Mouse (Mus musculus) ES-E14 (cell line): ENCODE data around the gene Arhgef2. TPM values are rescaled to one million over a fixed set of nuclear protein-coding genes. Genes with fewer than 3 reads are reported as not detected.
A peak's percentile ranks its signal among the peaks of the same experiment; 100 is the strongest.

Source experiments
- DNase-seq: peaks from one replicate; pipeline ENCODE4 v3.0.0-alpha.2; 2013; ENCODE audit warnings: low read depth, low spot score
- H3K27ac ChIP-seq: 2 replicates; pipeline ENCODE4 v1.5.1; 2012; ENCODE audit warnings: low read depth, mild to moderate bottlenecking, low read length, moderate library complexity, mixed read lengths; ENCODE audit not compliant: poor library complexity, insufficient read depth, severe bottlenecking
- H3K36me3 ChIP-seq: 2 replicates; pipeline ENCODE4 v1.6.1; 2012; ENCODE audit warnings: mild to moderate bottlenecking, low read length, moderate library complexity, mixed read lengths; ENCODE audit not compliant: control insufficient read depth, poor library complexity, insufficient read depth, severe bottlenecking
- H3K4me1 ChIP-seq, 2 experiments: fragments of 150-350 bp in 1 of 2; sonication (generic) in 1 of 2; 2 replicates each; pipeline ENCODE4 v1.6.1; 2012; ENCODE audit warnings: low read length in 2 of 2, mild to moderate bottlenecking in 1 of 2, mixed read lengths in 1 of 2; ENCODE audit not compliant: control insufficient read depth in 2 of 2, insufficient read depth in 2 of 2, poor library complexity in 1 of 2
- H3K4me3 ChIP-seq, 2 experiments: fragments of 150-350 bp in 1 of 2; sonication (generic) in 1 of 2; 2 replicates each; pipeline ENCODE4 v1.5.1; 2012; ENCODE audit warnings: low read length in 2 of 2, low read depth in 1 of 2, mild to moderate bottlenecking in 1 of 2, mixed read lengths in 1 of 2; ENCODE audit not compliant: insufficient read depth in 1 of 2, poor library complexity in 1 of 2, severe bottlenecking in 1 of 2
- H3K9ac ChIP-seq: 2 replicates; pipeline ENCODE4 v1.6.1; 2012; ENCODE audit warnings: low read depth, mild to moderate bottlenecking, low read length, mixed read lengths; ENCODE audit not compliant: poor library complexity, insufficient read depth, severe bottlenecking
- H3K9me3 ChIP-seq: fragments of 150-350 bp; sonication (generic); 2 replicates; pipeline ENCODE4 v1.6.1; 2012; ENCODE audit warnings: low read depth, mild to moderate bottlenecking, low read length; ENCODE audit not compliant: control insufficient read depth, insufficient read depth
- CHD2 ChIP-seq: IDR thresholded peaks from 2 replicates; pipeline ENCODE4 v1.6.1; 2014; ENCODE audit warnings: mild to moderate bottlenecking, low read depth, low read length, inconsistent platforms
- HCFC1 ChIP-seq: IDR thresholded peaks from 2 replicates; pipeline ENCODE4 v1.6.1; 2012; ENCODE audit warnings: low read length, inconsistent platforms, borderline replicate concordance; ENCODE audit not compliant: insufficient read depth
- MAFK ChIP-seq: IDR thresholded peaks from 2 replicates; pipeline ENCODE4 v1.6.1; 2014; ENCODE audit warnings: mild to moderate bottlenecking, low read depth, low read length, inconsistent platforms; ENCODE audit not compliant: insufficient read depth
- ZC3H11A ChIP-seq: IDR thresholded peaks from 2 replicates; pipeline ENCODE4 v1.6.1; 2012; ENCODE audit warnings: low read depth, mild to moderate bottlenecking, inconsistent platforms, low read length, borderline replicate concordance
- ZNF384 ChIP-seq: IDR thresholded peaks from 2 replicates; pipeline ENCODE4 v1.6.1; 2012; ENCODE audit warnings: low read depth, low read length, inconsistent platforms
- in situ Hi-C, 2 experiments: fragments of 600-800 bp; cut with MboI; formaldehyde crosslinking; loops; one replicate each; pipeline ENCODE4 v1.15.1; 2025; ENCODE audit warnings: low sequenced_read_pairs in 2 of 2, inconsistent platforms in 1 of 2; ENCODE audit not compliant: unreplicated experiment in 2 of 2
- total RNA-seq: library from RNA; depleted of rRNA; stranded (reverse); fragments of 300-350 nt; gene quantifications from 2 replicates; pipeline ENCODE4 v1.2.3, GENCODE M21; 2012; rRNA removed

Arhgef2 gene
- total RNA-seq, 1 experiment = 50.8 TPM

DNA sequence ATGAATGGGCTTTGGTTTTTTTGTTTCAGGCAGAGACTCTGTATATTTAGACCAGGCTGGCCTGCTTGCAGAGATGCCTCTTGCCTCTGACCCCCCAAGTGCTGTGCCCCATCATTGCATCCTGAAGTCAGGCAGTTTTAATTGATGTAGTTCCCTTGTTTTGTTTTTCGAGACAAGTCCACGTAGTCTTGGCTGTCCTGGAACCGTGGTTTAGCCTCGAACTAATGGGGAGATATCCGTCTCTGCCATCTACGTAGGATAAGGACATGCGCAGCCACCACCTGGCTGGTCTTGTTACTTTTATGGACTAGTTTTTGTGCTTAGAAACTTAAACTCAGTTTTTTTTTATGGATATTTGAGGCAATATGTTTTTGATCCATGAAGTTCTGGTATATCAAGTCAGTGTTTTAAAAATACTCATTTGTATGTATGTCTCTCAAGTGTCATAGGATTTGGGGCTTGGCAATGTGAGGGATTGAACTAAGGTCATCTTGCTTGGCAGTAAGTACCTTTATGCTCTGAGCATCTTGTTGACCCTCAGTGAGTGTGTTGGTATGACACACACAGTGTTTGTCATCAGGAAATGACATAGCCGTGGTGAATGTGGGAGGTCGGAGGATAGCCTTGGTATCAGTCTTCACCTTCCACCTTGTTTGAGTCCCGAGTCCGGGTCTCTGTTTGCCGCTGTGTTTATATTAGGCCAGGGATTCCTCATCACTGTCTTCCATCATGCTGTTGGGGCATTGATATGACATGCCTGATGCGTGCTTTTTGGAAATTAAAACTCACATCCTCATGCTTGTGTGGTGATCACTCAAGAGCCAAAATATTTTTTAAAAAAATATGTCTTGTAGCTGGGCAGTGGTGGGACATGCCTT is 81.2 kb downstream of the Arhgef2 start:
- in situ Hi-C loops = loop anchor here in 1 of 2 experiments (25.0 kb wide), 1 partner anchor 1350 kb away; no protein-coding TSS in a partner anchor
- no peak overlapping the region for H3K27ac ChIP-seq
- DNase-seq = no peak

DNA sequence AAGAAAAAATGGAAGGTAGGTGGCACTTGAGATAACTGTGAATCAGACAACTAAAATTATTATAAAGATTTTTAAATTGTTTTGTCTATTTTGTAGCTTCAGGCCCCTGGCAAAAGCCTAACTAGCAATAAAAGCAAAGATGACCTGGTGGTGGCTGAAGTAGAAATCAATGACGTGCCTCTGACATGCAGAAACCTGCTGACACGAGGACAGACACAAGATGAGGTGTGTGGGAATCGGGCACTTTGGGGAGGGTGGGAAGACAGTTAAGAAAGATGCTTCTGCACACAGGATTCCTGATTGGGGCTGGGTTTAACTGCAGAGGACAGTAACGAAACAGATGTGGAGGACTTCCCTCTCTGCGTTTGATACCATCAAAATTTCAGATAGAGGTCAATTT is 83.3 kb downstream of the Arhgef2 start:
- no peak overlapping the region for H3K4me3 ChIP-seq
- H3K4me1 ChIP-seq = peaks cover 2 to 3% of the 10 kb centered on the region in 2 experiments; a peak in 2 of 4 replicates
- H3K9me3 ChIP-seq = no peaks in the 10 kb centered on the region
- H3K36me3 ChIP-seq = peaks cover 38% of the 10 kb centered on the region
- no peak for DNase-seq
- in situ Hi-C loops = loop anchor here in 1 of 2 experiments (25.0 kb wide), 1 partner anchor 1348 kb away; no protein-coding TSS in a partner anchor
- H3K9ac ChIP-seq = no peak overlapping the region
- no peak overlapping the region for H3K27ac ChIP-seq
- no peak for TF ChIP-seq CHD2
- no peak for TF ChIP-seq HCFC1
- no peak for TF ChIP-seq ZNF384
- no peak for TF ChIP-seq ZC3H11A
- TF ChIP-seq MAFK = no peak

More for the DNA sequence above, 81.2 kb downstream of the Arhgef2 start:
- Histone ChIP-seq H3K36me3 (peaks cover 30% of the 10 kb centered on the region), H3K4me1 (peaks cover 2 to 3% of the 10 kb centered on the region in 2 experiments; a peak in 2 of 4 replicates), H3K9ac (peak overlapping the region; percentile 100), H3K4me3 (peak overlapping the region; percentile 98 to 100), H3K9me3 (no peaks in the 10 kb centered on the region)
- no peak for TF ChIP-seq ZC3H11A
- no peak for TF ChIP-seq CHD2
- no peak for TF ChIP-seq ZNF384
- no peak for TF ChIP-seq MAFK

DNA sequence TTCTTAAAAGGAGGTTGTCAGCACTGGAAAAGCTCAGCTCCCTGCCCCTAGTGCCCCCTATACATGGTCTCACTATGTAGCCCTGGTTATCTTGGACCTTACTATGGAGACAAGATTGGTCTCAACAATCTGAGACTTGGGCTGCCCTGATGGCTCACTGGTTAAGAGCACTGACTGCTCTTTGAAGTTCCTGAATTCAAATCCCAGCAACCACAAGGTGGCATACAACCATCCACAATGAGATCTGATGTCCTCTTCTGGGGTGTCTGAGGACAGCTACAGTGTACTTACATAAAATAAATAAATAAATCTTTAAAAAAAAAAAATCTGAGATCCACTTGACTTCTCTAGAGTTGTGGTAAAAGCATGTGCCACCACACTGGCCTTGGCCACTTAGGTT is 89.8 kb downstream of the Arhgef2 start:
- Histone ChIP-seq H3K9me3 (no peaks in the 10 kb centered on the region), H3K36me3 (peaks cover 64% of the 10 kb centered on the region), H3K27ac (no peak overlapping the region), H3K9ac (no peak overlapping the region), H3K4me1 (no peaks in the 10 kb centered on the region), H3K4me3 (no peak overlapping the region)
- in situ Hi-C loops = loop anchor here in 1 of 2 experiments (5.0 to 25.0 kb wide), 2 partner anchors 383 to 1342 kb away; no protein-coding TSS in a partner anchor
- no peak for TF ChIP-seq HCFC1
- TF ChIP-seq ZC3H11A = no peak
- TF ChIP-seq ZNF384 = no peak
- TF ChIP-seq CHD2 = no peak
- no peak for TF ChIP-seq MAFK
- no peak for DNase-seq

Other genes starting within 250 kb of the Arhgef2 start
- gene Paqr6, start 241.4 kb upstream of the Arhgef2 start, total RNA-seq = 1.6 and 2.2 TPM in 2 replicates
- gene Bglap3, start 233.2 kb upstream of the Arhgef2 start, total RNA-seq = 2.6 and 3.2 TPM in 2 replicates
- gene Bglap2, start 227.3 kb upstream of the Arhgef2 start, total RNA-seq = not detected in 2 replicates
- gene Bglap, start 221.5 kb upstream of the Arhgef2 start, total RNA-seq = not detected in 2 replicates
- 89.5 and 97.0 TPM in 2 replicates for gene Pmf1, start 195.6 kb upstream of the Arhgef2 start, total RNA-seq
- 13.6 and 17.1 TPM in 2 replicates for gene Slc25a44, start 180.8 kb upstream of the Arhgef2 start, total RNA-seq
- gene Sema4a, start 144.8 kb upstream of the Arhgef2 start, total RNA-seq = 8.8 and 10.1 TPM in 2 replicates
- 80.1 and 121 TPM in 2 replicates for gene Lmna, start 96.0 kb upstream of the Arhgef2 start, total RNA-seq
- gene Mex3a, start 73.6 kb upstream of the Arhgef2 start, total RNA-seq = 24.9 and 29.8 TPM in 2 replicates
- gene Rab25, start 57.7 kb upstream of the Arhgef2 start, total RNA-seq = 2.1 and 4.0 TPM in 2 replicates
- gene Lamtor2, start 52.9 kb upstream of the Arhgef2 start, total RNA-seq = 108 and 112 TPM in 2 replicates
- gene Ubqln4, start 52.2 kb upstream of the Arhgef2 start, total RNA-seq = 103 and 135 TPM in 2 replicates
- gene Ssr2, start 30.1 kb upstream of the Arhgef2 start, total RNA-seq = 827 and 1,221 TPM in 2 replicates
- not detected in 2 replicates for gene Rxfp4, start 47.2 kb downstream of the Arhgef2 start, total RNA-seq
- gene Khdc4, start 79.8 kb downstream of the Arhgef2 start, total RNA-seq = 85.5 and 112 TPM in 2 replicates
- 10.7 and 18.3 TPM in 2 replicates for gene Rit1, start 110.9 kb downstream of the Arhgef2 start, total RNA-seq
- 12.4 and 13.9 TPM in 2 replicates for gene Syt11, start 169.2 kb downstream of the Arhgef2 start, total RNA-seq
- gene Gon4l, start 229.3 kb downstream of the Arhgef2 start, total RNA-seq = 56.3 and 58.0 TPM in 2 replicates